Mouse (Mus musculus) yolk sac, embryonic 10.5 days (tissue): ENCODE results near the gene Trim54.

ENCODE experiments used
- DNase-seq: peaks from one replicate; pipeline ENCODE4 v3.0.0-alpha.2; 2017; ENCODE audit warnings: low spot score

Gene Trim54

DNA sequence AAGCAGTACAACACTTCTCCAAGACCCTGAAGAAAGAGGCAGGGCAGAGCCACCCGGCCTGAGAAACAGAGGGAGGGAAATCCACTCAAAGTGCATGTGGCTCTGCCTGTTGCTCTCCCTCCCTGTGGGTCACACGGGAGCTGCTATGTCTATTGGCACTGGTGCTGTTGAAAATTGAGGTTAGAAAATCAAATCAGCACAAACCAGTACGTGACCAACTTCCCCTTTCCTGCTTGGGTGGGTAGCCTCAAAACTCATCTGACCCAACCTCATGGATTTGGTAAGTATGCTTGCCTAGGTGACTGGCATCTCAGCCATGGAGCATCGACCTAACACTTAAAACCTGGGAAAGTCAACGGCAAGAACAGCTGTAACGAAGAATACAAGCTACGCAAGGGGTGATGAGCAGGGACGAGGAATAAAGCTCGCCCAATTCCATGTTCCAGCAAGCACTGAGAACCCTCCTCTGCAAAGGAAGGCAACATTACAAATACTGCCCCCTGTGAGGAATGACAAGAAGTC is 10.6 kb upstream of the Trim54 start, which contains the start of gene Dnajc5g:
Dnajc5g (plus strand) TSS at position 472 of the 522 bp plus-strand sequence.
- no peak for DNase-seq

DNA sequence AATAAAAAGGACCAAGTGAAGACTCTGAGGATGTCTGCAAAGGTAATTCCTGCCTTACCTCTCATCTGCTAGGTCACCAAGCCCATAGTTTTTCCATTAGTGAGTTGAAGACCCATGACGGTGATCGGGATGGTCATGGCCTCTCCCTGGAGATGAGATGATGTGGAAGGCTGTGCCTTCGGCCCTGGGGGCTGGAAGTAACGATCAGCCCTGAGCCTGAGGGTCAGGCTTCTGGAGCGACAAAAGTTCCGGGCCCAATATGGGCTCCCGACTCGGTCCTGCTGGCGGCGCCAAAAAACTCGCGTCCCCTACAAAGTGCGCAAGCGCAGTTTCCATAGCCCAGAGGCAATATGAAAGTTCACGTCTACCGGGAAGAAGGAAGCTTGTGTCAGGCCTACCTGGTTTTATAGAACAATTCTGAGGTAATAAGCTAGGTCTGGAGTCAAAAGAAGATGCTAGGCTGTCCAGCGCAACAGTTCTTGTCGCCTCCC is 8.5 kb upstream of the Trim54 start, which contains the start of gene Slc30a3:
Slc30a3 (minus strand) TSS at position 238 of the 491 bp plus-strand sequence.
- DNase-seq: no peak

DNA sequence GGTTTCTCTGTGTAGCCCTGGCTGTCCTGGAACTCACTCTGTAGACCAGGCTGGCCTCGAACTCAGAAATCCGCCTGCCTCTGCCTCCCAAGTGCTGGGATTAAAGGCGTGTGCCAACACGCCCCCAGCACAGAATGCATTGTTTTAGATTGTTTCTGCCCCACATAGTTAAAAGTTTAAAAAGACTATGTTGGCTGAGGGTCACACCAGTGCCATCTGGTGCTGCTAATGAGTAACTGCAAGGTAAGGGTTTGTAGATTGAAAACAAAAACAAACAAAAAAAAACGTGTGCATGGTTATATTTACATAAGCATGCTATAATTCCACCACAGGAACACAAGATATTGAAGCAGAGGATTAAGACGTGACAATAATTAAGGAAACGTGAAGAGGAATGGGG is 5.7 kb upstream of the Trim54 start:
- no peak for DNase-seq

DNA sequence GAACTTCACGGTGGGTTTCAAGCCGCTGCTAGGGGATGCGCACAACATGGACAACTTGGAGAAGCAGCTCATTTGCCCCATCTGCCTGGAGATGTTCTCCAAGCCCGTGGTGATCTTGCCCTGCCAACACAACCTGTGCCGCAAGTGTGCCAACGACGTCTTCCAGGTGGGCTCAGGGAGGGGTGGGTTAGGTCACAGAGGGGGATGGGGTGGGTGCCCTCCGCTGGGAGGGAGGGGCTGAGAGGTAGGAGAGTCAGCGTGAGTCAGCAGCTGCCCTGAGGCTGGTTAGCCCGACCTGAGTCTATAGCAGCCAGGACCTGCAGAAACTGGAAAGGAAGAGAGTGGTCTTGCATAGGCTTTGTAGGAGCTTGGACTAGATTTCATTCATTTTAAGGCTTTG is 400 bp downstream of the Trim54 start:
- no peak for DNase-seq

DNA sequence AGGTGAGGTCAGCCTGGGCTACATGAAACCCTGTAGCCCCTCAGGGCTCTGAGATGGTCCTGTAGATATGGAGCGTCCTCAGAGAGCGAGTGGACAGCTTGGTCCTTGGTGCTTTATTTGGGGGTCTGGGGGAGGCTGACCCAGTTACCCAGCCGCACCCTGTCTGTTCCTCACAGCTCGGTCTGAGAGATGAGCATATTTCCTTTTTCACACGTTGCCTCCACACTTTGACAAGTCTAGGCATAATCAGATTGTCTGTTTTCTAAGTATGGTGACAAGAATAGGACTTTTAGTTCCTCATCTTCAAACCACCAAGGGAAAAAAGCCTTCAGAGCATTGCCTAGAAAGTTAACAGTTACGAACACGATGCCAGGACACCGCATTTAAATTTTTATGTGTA is 4.6 kb downstream of the Trim54 start:
- DNase-seq: no peak

DNA sequence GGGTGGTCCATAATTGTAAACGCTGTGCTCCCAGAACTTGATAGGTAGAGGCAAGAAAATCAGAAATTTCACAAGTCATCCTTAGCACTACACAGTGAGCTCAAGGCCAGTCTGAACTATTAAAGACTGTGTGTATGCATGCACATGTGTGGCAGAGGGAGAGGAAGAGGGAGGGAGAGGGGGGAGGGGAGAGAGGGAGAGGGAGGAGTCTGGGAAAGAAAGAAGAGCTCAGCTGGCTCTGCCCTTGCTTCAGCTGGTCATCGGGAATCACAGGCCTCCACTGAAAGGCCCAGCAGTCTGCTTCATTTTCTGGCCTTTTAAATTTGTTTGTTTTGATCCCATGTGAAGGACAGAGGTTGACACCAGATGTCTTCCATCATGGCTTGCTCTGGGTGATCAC is 7.0 kb downstream of the Trim54 start:
- no peak for DNase-seq

DNA sequence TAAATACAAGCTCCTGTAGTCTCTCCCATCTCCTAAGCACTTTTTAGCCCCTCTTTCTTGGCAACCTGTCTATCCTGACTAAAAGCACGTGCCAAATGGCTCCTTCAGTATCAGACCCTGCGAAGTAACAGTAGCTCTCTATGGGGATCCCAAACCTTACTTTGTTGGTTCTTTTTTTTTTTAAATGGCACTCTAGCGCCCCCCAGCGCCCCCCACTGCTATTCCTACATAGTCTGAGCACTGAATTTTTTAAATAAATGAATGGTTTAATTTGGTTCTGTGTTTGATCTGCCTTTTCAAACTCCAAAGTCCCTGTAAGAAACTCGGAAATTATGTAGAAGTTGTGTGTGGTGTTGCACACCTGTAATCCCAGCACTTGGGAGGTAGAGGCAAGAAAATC is 9.5 kb downstream of the Trim54 start:
- no peak for DNase-seq

DNA sequence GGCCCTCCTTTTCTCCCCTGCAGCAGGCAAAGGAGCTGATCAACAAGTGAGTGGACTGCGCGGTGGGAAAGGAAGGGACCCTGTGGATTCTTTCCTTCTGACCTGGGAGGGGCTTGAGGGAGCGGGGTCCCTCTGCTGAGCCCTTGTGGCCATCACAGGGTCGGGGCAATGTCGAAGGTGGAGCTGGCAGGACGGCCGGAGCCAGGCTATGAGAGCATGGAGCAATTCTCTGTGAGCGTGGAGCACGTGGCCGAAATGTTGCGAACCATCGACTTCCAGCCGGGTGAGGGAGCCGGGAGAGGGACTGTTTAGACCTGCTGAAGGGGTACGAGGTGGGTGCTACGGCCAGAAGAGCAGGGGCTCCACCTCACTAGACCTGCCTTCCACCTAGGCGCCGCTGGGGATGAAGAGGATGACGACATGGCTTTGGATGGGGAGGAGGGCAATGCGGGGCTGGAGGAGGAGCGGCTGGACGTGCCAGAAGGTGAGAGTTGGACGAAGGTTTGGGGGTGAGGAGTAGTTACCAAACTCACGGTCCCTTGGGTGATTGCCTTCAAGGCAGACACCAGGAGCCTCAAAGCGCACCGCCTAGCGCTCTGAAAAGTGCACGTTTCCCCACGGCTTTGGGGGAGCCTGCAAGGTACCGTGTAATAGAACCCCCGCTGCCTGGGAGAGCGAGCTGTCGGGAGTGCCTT is 20.4 kb downstream of the Trim54 start:
- DNase-seq: no peak

DNA sequence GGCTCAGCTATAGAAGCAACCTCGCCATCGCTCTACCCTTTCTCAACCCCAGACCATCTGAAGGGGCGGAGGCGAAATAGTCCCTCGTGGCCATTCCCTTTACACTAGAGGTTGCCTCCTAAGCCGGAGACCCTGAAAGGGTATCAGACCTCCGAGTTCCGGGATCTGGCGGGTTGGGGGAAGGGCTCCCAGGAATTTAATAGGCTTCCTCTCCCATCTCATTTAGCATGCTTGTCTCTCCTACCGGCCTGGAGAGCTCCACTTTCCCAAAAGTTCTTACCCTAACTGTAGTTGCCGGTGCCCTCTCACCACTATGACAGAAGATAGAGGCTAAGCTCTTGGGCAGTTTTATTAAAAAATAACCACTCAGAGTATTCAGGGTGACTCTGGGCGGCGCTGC is 21.1 kb downstream of the Trim54 start:
- no peak for DNase-seq

DNA sequence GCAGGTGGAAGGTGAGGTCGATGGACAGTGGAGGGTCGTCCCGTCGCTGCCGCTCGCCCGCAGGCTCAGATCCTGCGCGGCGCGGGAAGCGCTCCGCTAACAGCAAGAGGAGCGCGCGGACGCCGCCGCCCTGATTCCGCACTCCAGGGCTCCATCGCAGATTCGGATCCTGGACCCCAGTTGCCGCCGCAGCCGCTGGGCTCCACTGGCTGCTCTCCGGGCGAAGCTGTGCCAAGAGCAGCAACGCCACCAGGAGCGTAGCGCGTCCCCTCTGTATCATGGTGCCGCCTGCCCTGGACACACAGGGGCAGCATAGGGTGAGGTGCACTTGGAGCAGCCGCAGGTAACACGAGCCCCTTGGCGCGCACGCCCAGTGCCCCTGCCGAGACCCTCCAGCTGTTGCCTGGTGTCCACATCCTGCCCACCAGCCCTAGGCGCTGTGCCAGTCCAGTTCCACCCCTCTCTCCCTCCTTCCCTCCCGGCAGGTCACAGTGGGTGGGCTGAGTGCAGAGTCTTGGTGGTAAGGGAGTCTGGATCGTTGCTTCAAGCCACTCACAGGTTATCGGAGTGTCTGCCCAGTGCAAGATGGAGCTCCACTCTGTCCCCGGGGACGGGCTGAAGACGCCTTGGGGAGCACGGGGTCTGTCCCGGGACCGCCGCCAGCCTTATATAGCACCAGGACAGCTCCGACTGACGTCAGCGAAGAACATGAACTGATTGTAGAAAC is 21.9 kb downstream of the Trim54 start, which contains the start of gene Ucn:
Ucn (minus strand) TSS at position 589 of the 727 bp plus-strand sequence.
- DNase-seq: no peak

DNA sequence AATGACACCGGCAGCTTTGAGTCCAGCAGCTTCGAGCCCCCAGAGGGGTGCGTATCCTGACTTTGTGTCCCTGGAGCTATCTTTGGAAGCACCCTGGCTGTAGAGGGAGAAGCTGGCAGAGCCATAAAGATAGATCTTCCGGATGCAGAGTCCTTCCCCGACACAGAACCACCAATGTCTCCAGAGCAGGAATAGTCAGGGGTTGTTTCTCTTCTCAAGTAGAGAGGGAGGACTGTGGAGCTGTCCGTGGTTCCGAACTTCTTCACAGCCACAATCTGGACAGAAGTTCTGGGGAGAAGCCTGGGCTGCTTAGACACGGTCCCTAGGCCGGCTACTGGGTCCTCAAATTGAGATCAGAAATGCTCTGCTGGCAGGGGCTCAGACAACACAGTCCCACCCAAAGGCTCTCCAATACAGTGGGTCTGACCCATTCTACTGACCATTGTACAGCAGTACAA is 22.5 kb downstream of the Trim54 start:
- peak; percentile 33 for DNase-seq

DNA sequence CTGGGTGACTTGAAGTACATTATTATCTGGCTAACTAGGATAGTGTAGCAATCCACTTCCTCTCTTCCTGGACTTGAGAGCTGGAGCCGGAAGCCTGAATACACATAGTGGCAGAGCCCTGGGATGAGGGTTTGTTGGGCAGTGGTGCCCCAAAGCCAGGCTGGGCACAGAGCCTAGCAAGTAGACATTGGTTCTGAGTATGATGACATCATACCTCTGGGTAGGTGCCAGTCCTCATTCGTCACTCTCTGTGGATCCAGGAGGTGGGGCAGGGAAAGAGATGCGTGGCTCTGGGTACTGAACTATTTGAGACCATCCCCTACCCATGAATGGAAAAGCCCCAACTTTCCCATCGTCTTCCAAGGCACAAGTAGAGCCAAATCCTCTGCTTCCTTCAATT is 33.3 kb downstream of the Trim54 start:
- DNase-seq: no peak

DNA sequence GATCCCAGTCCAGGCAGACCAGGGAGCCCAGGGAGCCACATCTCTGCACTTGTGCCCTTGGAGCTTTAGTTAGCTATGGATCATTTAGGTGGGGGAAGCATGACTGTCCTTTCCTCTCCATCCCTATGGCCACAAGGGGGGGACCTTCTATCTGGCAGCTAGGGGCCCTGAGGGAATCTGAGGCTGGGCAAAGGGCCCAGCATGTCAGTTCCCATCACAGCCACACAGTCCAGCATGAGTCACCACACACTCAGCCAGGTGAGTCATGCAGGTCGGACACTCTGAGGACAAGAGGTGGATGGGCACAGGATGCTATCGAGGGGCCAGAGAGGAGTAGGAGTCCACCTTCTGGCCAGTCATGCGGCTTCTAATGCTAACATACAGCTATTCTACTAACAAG is 35.2 kb downstream of the Trim54 start:
- DNase-seq: no peak

DNA sequence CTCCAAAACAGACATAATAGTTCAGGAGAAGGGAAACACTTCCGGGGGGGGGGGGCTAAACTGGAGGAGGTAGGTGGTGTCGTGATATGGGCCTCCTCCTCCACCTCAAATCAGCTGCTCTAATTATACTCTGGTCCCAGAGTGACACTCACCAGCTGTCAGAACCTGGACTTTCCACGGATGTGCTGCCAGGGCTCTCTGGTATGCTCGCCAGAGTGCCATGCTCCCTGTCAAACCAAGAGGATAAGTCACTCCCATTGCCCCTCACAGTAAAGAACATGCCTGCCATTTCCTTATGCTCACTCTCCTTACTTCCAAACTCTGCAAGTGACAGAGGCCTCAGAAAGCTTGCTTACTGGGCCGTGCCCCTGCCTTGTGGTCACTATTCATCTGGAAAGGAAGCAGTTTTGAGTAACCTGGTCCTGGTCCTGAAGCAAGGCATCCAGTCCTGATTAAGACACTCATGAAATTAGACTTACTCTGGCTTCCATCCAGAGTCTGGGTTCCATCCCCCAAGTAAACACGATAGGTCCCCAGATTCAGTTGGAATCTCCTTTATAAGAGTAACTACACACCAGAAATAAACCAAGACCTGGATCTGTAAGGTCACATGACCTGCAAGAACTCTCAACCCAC is 37.1 kb downstream of the Trim54 start:
- no peak for DNase-seq

DNA sequence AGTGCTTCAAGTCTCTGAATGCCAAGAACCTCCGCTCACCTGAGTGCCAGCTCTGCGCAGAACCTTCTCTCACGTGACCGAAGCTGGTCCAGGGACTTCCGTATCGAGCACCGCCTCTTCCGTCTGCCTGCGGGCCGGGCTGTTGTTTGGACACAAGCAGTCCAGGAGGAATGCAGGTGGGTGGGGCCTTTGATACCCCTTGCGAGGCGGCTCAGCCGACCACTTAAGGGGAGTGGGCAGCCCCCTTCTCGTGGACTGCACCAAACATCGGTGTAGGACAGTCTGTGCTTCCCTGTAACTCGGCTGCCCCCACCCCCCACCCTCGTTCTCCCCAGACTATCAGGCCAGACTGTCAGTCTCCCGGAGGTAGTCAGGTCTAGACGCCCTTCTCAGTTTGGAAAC is 37.6 kb downstream of the Trim54 start, which contains the start of gene Mpv17:
Mpv17 (minus strand) TSS at position 100 of the 402 bp plus-strand sequence.
- DNase-seq: peak; percentile 88

DNA sequence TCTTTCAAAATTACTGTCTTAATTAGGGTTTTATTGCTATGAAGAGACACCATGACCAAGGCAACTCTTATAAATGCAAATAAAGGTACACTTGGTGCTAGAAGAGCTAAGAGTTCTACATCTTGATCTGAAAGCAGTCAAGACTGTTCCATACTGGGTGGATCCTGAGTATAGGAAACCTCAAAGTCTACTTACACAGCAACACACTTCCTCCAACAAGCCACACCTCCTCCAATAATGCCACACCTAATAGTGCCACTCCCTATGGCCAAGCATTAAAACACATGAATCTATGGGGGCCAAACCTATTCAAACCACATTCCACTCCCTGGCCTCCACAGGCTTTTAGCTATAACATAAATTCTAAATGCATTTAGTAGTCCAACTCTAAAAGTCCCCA is 46.0 kb downstream of the Trim54 start:
- DNase-seq: no peak

DNA sequence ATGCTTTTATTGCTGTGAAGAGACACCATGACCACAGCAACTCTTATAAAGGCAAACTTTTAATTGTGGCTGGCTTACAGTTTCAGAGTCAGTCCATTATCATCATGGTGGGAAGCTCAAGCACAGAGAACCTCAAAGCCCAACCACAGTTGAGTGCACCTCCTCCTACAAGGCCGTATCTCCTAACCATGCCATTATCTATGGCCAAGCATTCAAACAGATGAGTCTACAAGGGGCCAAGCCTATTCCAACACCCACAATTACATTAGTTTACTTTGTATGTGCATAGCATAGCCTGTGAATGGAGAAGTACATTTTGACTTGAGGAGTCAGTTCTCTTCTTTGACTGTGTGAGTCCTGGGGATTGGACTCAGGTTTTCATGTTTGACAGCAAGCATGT is 48.4 kb downstream of the Trim54 start:
- DNase-seq: no peak

DNA sequence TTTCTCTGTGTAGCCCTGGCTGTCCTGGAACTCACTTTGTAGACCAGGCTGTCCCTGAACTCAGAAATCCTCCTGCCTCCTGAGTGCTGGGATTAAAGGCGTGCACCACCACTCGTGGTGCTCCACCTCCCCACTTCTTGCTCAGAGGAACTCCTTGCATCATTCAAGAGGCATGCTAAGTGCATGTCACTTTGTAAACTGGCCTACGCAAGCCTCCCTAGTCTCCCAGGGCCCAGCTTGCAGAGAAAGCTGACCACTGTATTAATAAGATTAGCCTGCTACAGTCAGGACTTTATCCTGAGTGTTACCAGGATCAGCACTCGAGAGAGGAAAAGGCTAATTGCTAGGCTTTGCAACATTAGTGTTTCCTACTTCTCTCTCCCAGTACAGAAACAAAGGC is 52.1 kb downstream of the Trim54 start:
- no peak for DNase-seq

DNA sequence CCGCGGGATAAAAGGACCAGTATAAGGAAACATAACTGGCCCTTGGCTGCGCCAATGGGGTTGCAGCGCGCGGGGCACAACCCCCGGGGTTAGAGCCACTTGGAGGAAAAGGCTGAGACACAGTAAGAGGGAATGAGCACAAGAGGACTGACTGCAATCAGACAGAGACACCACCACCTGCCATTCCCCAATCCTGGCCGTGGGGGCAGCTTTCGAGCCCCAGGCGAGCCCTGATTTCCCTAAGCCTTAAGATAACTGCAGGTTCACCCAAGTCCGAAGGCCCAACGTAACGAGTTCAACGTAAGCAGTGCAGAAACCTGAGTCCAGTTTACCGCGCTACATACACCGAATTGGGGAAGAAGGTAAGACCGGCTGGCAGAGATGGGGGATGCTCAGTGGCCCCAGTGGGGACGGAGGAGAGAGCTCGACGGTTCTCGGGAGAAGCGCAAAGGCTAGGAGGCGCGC is 62.8 kb downstream of the Trim54 start:
- no peak for DNase-seq

DNA sequence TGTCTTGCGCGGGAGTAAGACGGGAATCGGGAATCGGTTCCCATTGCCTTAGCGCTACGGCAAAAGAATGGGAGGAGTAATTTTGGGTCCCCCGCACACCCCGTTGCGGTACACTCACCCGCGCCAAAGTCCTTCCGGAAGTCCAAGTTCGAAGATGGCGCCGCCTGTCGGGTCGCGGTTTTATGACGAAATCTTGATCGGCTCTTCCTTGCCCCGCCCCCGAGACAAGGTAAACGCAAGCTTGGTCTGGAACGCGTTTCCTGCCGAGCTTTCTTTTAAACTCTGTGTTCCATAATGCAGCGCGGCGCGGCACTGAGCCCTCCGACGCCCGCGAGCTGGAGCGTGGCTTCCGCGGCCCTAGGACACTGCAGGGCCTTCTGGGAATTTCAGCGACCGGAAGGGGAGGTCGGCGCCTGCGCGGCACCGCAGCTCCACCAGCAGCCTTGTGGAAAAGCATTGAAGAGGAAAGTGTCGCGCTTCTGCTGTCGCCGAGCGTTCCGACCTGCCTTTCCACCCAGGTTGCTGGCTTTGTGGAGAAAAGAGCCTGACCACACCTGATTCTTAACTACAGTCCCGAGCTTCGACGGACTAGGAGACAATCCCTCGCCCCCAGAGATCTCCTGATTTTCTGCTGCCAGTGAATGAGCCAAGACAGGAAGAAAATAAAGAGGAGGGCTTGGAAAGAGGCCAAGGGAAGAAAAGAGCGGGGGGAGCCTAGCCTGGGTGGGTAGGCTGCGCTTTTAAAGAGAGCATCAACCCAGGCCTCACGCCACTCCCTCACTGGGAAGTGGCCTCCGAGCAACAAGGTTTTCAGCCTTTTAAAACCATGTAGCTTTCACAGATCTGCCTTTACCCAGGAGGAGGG is 63.5 kb downstream of the Trim54 start, which contains the start of the genes Gm29609 and Gtf3c2:
Gm29609 (minus strand) TSS at position 146 of the 865 bp plus-strand sequence.
Gtf3c2 (minus strand) TSS at position 379 of the 865 bp plus-strand sequence.
- DNase-seq: peak; percentile 93

DNA sequence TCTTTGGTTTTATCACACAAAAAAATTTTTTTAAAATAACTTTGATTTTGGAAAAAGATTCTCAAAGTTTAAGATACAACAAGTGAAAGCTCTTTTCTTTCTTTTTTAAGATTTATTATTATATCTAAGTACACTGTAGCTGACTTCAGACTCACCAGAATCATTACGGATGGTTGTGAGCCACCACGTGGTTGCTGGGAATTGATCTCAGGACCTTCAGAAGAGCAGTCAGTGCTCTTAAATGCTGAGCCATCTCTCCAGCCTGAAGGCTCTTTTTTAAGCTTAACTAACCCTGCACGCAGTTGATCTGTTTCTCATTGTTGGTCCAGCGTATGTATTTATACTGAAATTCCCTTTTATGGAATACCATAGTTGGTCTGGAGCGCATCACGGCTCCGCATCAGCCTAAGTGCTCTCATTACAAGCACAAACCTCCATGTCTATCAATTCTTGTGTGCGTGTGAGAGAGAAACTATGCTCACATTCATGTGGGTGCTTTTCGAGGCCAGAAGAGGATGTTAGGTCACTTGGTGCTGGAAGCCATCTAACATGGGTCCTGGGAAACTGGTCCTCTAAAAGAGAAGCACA is 64.8 kb downstream of the Trim54 start:
- no peak for DNase-seq
